Mouse (Mus musculus): ENCODE data around the gene Secisbp2l. TPM values are rescaled to one million over a fixed set of nuclear protein-coding genes. Genes with fewer than 3 reads are reported as not detected.
A peak's percentile ranks its signal among the peaks of the same experiment; 100 is the strongest.

Secisbp2l gene
- polyA plus RNA-seq, 1 experiment from 2014 or later = 9.5 TPM

DNA sequence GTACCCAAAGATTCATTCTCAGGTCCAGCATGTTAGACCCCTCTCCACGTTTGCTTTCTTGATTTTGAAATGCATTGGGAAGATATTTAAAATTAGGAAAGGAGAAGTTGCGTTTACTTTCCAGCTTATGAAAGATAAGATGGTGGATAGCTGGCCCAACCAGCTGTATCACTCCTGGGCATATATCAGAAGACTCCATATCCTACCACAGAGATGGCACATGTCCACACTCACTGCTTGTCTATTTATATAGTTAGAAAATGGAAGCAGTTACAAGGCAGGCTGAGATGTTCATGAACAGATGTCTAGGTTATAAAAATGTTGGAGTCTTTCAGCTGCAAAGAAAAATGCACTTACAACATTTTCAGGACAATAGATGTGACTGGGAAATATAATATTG, 28.7 kb upstream of the Secisbp2l start:
- 62% methylated on average over 2 of the region's 2 CpGs for WGBS

DNA sequence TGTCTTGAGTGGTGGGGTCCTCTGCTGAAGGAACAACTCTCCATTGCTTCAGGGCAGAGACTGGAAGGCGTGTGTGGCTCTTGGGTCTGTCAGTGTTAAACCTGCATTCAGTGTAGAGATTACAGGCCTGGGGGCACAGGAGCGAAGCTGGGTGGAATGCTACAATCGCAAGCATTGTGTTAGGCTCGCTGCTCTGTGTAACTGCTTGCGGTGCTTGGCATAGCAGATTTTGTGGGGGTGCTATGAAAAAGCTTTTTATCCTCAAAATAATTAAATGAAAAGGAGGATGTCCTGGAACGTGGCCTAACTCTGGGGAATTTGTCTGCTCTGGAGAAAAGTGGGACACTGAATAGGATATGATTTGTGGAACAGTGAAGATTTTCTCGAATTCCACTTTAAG, 26.9 kb upstream of the Secisbp2l start:
- Histone ChIP-seq H3K9me3 (ENCODE audit: control insufficient read depth, low read length) (no peaks in the 10 kb centered on the region), H3K36me3 (ENCODE audit: control insufficient read depth, insufficient read depth, low read length) (no peaks in the 10 kb centered on the region), H3K27me3 (ENCODE audit: control insufficient read depth, insufficient read depth, low read length) (no peaks in the 10 kb centered on the region), H3K4me3 (ENCODE audit: low read depth, low read length) (no peak overlapping the region), H3K4me1 (replicated peaks; ENCODE audit: control insufficient read depth, insufficient read depth) (no peaks in the 10 kb centered on the region), H3K9ac (ENCODE audit: low read length) (no peak overlapping the region), H3K27ac (replicated peaks) (no peak overlapping the region), H3K4me2 (replicated peaks; ENCODE audit: low read depth) (no peak overlapping the region)
- TF ChIP-seq CTCF (IDR thresholded peaks at IDR 0.05; ENCODE audit: low read depth) = no peak
- TF ChIP-seq EP300 (optimal IDR thresholded peaks at IDR 0.05) = no peak
- 73% methylated on average over 7 of the region's 7 CpGs for WGBS
- DNase-seq (ENCODE audit: low spot score) (no peak), ATAC-seq (ENCODE audit: low FRiP score, low TSS enrichment) (no peak)

More for the DNA sequence above, 28.7 kb upstream of the Secisbp2l start:
- Histone ChIP-seq H3K4me3 (ENCODE audit: low read depth, low read length) (no peak overlapping the region), H3K9ac (ENCODE audit: low read length) (no peak overlapping the region), H3K36me3 (ENCODE audit: control insufficient read depth, insufficient read depth, low read length) (no peaks in the 10 kb centered on the region), H3K27me3 (ENCODE audit: control insufficient read depth, insufficient read depth, low read length) (no peaks in the 10 kb centered on the region), H3K9me3 (ENCODE audit: control insufficient read depth, low read length) (no peaks in the 10 kb centered on the region), H3K4me2 (replicated peaks; ENCODE audit: low read depth) (no peak overlapping the region), H3K27ac (replicated peaks) (no peak overlapping the region), H3K4me1 (replicated peaks; ENCODE audit: control insufficient read depth, insufficient read depth) (no peaks in the 10 kb centered on the region)
- no peak for TF ChIP-seq CTCF (IDR thresholded peaks at IDR 0.05; ENCODE audit: low read depth)
- TF ChIP-seq EP300 (optimal IDR thresholded peaks at IDR 0.05) = no peak
- no peak for DNase-seq (ENCODE audit: low spot score)
- no peak for ATAC-seq (ENCODE audit: low FRiP score, low TSS enrichment)

DNA sequence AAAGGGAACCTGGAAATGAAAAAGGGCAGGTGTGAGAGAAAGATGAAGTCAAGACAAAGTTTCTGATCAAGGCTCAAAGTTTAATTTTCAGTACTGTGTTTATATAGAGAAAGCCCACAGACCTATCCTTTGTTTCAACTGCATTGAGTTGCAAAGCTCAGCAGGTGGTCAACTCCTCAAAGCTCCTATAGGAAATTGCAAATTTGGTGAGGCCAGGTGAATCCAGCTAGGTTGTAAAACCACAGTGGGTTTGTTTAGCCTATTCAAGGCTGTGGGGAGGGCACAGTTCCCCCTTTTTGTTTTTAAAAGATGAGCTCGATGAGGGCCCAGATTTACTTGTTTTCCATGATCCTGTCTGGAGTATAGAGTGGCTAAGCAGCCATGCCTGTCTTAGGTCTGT, 23.2 kb upstream of the Secisbp2l start:
- DNase-seq (ENCODE audit: low spot score) (no peak), ATAC-seq (ENCODE audit: low FRiP score, low TSS enrichment) (no peak)
- H3K4me2 ChIP-seq (replicated peaks; ENCODE audit: low read depth) = no peak overlapping the region
- H3K27me3 ChIP-seq (ENCODE audit: control insufficient read depth, insufficient read depth, low read length) = no peaks in the 10 kb centered on the region
- H3K27ac ChIP-seq (replicated peaks) = no peak overlapping the region
- H3K9me3 ChIP-seq (ENCODE audit: control insufficient read depth, low read length) = no peaks in the 10 kb centered on the region
- 50% methylated on average over 1 of the region's 1 CpGs for WGBS
- TF ChIP-seq CTCF (IDR thresholded peaks at IDR 0.05; ENCODE audit: low read depth) (no peak), EP300 (optimal IDR thresholded peaks at IDR 0.05) (no peak)
- H3K4me1 ChIP-seq (replicated peaks; ENCODE audit: control insufficient read depth, insufficient read depth) = no peaks in the 10 kb centered on the region
- H3K36me3 ChIP-seq (ENCODE audit: control insufficient read depth, insufficient read depth, low read length) = no peaks in the 10 kb centered on the region
- H3K9ac ChIP-seq (ENCODE audit: low read length) = no peak overlapping the region
- no peak overlapping the region for H3K4me3 ChIP-seq (ENCODE audit: low read depth, low read length)

DNA sequence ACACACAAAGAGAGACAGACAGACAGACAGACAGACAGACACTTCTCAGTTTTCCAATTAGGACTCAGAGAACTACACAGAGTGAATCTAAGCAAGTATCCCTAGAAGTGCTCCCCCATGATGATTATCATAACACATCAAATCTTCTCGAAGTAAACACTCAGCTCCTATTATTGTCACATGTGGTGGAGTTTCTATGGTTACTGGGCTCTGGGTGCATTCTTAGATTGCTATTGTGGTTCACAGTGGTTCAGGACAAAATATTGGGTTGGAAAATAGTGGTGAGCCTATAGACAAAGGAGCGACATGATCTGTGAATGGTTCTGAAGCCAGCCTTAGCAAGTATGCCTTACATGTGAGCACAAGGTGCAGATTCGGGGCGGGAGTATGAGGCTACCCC, 19.3 kb upstream of the Secisbp2l start:
- TF ChIP-seq EP300 (optimal IDR thresholded peaks at IDR 0.05) = no peak
- no peak for TF ChIP-seq CTCF (IDR thresholded peaks at IDR 0.05; ENCODE audit: low read depth)
- Histone ChIP-seq H3K4me2 (replicated peaks; ENCODE audit: low read depth) (no peak overlapping the region), H3K4me1 (replicated peaks; ENCODE audit: control insufficient read depth, insufficient read depth) (no peaks in the 10 kb centered on the region), H3K36me3 (ENCODE audit: control insufficient read depth, insufficient read depth, low read length) (no peaks in the 10 kb centered on the region), H3K27ac (replicated peaks) (no peak overlapping the region), H3K9ac (ENCODE audit: low read length) (no peak overlapping the region), H3K27me3 (ENCODE audit: control insufficient read depth, insufficient read depth, low read length) (no peaks in the 10 kb centered on the region), H3K9me3 (ENCODE audit: control insufficient read depth, low read length) (no peaks in the 10 kb centered on the region), H3K4me3 (ENCODE audit: low read depth, low read length) (no peak overlapping the region)
- WGBS = 74% methylated on average over 4 of the region's 4 CpGs
- no peak for ATAC-seq (ENCODE audit: low FRiP score, low TSS enrichment)
- DNase-seq (ENCODE audit: low spot score) = no peak

DNA sequence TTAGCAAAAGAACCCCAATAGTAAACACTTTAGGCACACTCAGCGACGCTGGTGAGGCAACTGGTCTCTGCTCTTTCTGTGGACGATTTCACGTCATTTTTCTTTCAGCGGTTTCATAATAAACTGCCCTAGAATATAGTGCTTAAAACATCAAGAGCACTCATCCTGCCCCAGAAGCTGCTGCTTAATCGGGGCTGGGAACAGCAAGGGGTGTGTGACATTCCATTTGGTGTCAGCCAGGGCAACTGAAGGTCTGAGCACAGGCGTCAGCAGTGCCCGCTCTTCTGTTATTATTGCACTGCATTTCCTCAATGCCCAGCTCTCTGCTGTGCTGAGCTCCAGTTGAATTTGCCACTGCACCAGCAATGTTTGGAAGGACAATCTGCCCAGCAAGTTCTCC, 18.4 kb upstream of the Secisbp2l start:
- WGBS = 28% methylated on average over 8 of the region's 8 CpGs
- Histone ChIP-seq H3K4me2 (replicated peaks; ENCODE audit: low read depth) (no peak overlapping the region), H3K4me1 (replicated peaks; ENCODE audit: control insufficient read depth, insufficient read depth) (no peaks in the 10 kb centered on the region), H3K36me3 (ENCODE audit: control insufficient read depth, insufficient read depth, low read length) (no peaks in the 10 kb centered on the region), H3K27me3 (ENCODE audit: control insufficient read depth, insufficient read depth, low read length) (no peaks in the 10 kb centered on the region), H3K9ac (ENCODE audit: low read length) (no peak overlapping the region), H3K27ac (replicated peaks) (no peak overlapping the region), H3K9me3 (ENCODE audit: control insufficient read depth, low read length) (no peaks in the 10 kb centered on the region), H3K4me3 (ENCODE audit: low read depth, low read length) (no peak overlapping the region)
- DNase-seq (ENCODE audit: low spot score) = peak; percentile 30
- peak; percentile 73; the same call in 1 of the 2 replicates for ATAC-seq (ENCODE audit: low FRiP score, low TSS enrichment)
- TF ChIP-seq CTCF (IDR thresholded peaks at IDR 0.05; ENCODE audit: low read depth) = no peak
- no peak for TF ChIP-seq EP300 (optimal IDR thresholded peaks at IDR 0.05)

DNA sequence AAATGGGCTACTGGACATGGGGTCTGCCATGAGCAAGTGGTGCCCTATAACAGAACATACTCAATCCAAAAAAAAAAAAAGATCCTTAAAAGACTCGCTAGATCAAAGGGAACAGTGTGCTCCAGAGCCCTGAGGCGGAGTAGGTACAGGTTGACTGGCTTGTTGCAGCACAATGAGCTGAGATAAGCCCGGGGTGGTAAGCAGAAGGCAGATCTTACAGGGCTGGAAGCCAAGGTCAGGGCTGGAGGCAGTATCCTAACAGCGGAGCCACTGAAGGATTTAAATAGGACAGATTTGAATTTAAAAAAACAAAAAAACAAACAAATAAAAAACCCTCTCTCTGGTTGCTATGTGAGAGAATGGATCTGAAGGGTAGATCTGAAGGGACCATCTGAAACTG, 17.8 kb upstream of the Secisbp2l start:
- ATAC-seq (ENCODE audit: low FRiP score, low TSS enrichment) (peak; percentile 86), DNase-seq (ENCODE audit: low spot score) (peak; percentile 52)
- Histone ChIP-seq H3K9ac (ENCODE audit: low read length) (no peak overlapping the region), H3K4me1 (replicated peaks; ENCODE audit: control insufficient read depth, insufficient read depth) (no peaks in the 10 kb centered on the region), H3K27me3 (ENCODE audit: control insufficient read depth, insufficient read depth, low read length) (no peaks in the 10 kb centered on the region), H3K36me3 (ENCODE audit: control insufficient read depth, insufficient read depth, low read length) (no peaks in the 10 kb centered on the region), H3K27ac (replicated peaks) (no peak overlapping the region), H3K9me3 (ENCODE audit: control insufficient read depth, low read length) (no peaks in the 10 kb centered on the region), H3K4me2 (replicated peaks; ENCODE audit: low read depth) (no peak overlapping the region), H3K4me3 (ENCODE audit: low read depth, low read length) (no peak overlapping the region)
- TF ChIP-seq EP300 (optimal IDR thresholded peaks at IDR 0.05) (no peak), CTCF (IDR thresholded peaks at IDR 0.05; ENCODE audit: low read depth) (no peak)
- WGBS = 49% methylated on average over 4 of the region's 4 CpGs
